Mouse (Mus musculus) cerebellum, postnatal 25 days (tissue): ENCODE measurements around the gene Wwox.

Experiments used
- DNase-seq, 2 experiments: peaks; one replicate each; pipeline ENCODE4 v3.0.0; 2021; ENCODE audit warnings: mixed read lengths in 2 of 2

Gene Wwox

DNA sequence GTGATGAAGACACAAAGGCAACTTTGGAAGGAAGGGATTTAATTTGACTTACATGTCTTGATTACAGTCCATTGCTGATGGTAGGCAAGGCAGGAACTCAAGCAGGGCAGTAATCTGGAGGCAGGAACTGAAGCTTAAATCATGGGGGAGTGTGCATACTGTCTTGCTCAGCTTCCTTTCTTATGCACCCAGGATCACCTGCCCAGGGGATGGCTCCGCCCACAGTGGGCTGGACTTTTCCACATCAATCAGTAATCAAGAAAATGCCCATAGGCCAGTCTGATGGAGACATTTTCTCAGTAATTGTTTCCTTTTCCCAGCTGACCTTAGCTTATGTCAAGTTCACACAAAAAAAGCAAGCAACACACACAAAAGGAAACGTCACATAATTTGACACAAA lies 237.5 kb downstream of the Wwox start:
- no peak for DNase-seq

DNA sequence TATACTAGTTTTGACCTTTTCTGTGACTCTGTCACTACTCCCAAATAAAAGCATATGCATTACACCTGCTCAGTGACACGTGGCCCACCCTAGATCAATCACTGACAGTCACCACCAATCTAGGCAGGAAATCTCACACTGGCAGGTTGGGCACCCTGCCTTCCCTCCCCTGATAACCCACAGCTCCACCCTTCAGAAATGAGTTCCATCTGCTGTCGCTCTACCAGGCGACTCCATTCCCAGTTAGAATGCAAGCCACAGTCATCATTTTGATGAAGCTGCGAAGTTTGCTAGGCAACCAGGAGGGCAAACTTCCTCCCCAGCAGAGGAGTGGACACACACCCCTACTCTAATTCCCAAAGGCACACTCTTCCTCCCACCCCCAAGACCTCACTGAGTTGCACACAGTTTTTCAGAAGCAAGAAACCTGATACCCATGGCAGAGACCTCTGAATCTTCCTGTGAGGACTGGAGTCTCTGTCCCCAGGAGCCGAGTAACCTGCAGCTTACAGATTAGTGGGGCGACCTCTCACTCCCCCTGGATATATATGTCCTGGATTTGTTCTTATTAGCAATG lies 238.2 kb downstream of the Wwox start:
- peak; percentile 48 to 52 for DNase-seq

GRCm38 (mm10) chr8:114679386-114680098 lies 240.1 kb downstream of the Wwox start:
- DNase-seq, result no peak

DNA sequence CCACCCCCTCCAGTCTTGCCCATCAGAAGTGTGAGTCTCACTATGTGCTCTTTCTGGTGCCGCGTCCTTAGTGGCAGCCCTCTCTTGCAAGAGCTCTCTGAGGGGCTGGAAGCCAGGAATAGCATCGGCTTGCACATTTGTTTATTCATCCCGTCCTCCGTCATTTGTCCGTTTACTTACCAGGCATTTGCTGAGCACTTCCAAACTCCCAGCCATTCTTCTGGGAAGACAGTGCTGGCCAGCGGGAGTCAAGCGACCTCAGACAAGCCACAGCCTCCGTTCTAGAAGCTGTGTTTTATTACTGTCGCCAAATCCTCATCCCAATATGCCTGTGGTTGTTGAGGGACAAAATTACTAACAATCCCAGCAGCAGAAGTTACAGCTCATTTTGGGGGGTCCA lies 241.7 kb downstream of the Wwox start:
- no peak for DNase-seq

DNA sequence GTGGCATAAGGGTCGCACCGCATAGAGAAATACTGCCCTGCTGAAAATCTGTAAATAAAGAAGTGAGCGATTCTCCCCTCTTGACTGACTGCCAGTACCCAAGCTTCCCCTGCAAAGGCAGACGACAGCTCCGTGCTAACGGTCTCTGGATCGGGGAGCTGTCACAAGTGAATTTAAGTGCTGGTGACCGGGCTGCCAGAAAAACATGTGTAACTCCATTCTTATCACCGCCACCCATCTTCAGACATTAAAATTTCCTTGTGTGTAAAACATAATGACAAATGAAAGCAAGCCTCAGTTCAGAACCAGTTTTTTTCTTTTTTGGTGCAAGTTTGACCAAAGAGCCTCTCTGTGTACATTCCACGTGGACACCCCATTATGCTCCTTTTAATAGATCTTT lies 242.7 kb downstream of the Wwox start:
- no peak for DNase-seq

- DNase-seq, result no peak
These were observed 244.7 kb downstream of the Wwox start for GRCm38 (mm10) chr8:114684046-114684702.

DNA sequence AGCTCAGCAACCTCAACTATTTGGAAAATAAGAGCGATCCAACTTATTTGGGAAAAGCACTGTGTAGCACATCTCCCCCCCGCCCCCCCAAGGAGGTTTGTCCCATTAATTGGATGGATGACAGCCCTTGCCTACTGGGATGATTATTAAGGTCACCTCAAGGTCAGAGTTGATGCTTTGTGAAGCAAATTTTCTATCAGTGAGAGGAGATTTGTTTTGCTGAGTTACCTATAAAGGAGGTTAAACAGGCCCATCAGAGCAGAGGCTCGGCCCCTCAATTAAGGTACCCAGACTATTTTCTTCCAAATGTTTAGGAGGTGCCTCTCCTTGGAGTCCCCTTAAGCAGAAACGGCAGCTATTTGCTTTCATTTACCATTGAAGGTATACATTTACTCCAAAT lies 247.0 kb downstream of the Wwox start:
- DNase-seq, result no peak

DNA sequence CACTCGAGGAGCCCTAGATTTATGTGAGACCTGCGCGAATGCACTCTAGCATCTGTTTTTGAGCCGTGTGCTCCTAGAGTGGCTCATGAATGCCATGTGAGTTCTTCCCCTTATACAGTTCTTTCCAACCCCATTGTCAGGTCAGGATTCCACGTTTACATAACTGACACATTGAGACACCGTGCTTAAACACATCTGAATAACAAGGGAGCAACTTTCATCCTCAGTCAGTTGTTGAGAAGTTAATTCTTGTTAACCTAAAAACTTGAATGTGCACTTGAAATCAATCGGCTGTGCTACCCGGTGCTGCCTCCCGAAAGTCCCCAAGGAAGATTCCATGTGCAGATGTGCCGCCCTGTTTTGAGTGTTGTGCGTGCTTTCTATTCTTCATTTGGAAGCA lies 249.3 kb downstream of the Wwox start:
- no peak for DNase-seq

DNA sequence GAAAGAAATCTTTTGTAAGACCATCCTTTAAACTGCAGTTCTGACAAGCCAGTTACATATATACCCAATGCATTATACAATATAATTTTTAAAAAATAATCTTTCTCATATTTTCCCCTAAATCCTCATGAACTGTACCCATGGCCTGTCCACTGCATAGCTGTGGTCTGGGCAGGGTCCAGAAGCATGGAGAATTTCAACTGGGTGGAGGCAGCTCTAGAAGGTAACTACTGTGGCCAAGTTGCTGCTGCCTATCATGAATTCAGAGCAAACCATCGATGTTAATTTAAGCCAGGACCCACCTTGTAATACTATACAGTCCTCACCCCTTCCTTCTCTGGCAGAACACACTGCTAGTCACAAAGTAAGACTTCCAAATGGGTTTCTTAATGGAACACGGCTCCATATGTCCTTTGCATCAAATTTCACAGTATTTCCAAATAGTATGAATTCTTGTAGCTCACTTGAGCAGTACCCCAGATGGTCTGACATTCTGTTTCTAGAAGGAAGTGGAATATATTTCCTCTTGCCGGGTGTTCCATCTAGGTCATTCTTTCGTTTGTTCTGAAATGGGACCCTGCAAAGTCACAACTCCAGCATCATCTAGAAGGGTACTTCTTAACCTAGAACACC lies 255.2 kb downstream of the Wwox start:
- DNase-seq, result no peak

- no peak for DNase-seq
These were observed 264.1 kb downstream of the Wwox start for GRCm38 (mm10) chr8:114703517-114703916.

DNA sequence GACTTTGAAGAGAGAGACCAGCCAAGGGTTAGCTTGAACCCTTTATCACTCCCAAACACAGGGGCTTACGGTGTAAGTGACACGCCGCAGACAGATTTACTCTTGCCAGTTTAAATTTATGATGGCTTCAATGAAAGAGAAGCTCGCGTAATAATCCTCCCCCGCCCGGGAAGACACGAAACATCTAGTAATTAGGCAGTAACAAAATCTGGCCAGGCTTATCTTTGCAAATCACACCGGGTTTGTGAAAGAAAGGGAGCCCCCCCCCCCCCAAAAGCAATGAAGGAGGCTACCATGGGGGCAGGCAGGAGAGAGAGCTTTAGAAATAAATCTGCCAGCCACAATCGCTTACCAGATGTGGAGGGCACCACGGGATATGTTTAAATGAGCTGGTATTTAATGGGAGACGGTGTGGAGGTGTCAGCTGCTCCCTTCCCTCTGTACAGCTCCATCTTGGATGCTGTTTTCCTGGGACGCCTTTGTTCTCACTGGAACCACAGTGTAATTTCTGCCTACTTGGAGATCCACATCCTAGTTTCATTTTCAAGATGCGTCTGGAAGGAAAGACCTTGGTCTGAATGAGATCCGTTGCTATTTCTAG lies 268.2 kb downstream of the Wwox start:
- no peak for DNase-seq

DNA sequence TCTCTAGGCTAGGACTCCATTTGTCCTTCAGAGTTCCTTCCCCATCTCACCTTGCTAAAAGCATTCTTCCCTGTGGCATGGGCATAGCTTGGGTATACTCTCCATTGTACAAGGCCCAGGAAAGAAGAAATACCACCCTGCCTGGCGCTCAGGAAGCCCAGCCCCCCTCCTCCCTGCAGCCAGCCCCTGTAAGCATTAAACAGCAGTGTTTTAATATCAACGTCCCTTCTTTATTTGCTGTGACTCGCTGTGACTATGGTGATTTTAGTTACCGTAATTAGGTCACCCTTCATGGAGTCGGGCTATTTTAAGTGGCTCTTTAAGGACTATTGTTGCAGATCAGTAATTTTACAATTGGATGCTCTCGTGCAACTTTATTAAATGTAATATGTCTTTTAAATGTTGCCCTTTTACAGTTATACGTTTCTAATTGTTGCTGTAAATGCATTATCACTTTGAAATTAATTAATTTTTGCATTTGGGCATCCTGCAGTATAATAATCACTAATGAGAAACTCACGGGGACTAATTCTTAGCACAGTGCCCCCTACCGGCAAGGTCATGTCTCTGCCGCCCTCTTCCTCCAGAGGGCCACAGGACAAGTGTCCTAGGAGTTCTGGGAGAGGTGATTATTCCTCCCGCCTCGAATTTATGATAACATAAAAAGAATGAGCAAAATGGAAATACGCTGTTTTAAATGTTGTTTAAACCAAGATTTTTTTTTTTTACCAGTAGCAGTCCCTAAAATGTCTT lies 276.0 kb downstream of the Wwox start:
- DNase-seq, result peak; percentile 23 to 63

DNA sequence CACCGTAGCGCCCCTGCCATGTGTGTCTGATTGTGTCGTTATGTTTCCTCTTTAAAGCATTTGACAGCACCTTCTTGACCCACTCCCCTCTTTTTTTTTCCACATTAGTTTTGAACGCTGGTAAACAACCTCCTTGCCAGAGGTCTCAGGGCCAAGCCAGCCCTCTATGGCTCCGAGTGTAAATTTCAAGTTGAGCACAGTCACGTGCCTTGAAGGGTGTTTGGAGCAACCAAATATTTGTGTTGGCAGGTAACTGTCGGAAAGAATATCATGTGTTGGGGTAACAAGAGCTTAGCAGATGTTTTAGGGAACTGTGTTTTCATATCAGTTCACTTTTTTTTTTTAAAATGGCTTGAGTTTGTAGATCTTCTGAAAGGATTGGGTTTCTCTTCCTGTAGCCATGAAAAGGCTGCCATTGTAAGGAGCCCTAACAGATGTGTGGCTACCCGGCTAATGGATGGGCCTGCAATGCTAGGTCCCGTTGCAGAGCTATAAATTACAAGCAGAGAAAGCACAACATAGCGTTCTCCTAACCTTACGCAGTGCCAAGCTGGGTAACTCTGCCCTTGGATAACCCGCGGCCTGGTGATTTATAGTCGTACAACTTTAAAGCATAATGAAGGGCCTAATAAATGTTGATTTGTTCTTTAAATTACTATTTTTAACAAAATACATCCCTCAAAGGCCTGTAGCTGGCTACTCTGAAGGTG lies 277.2 kb downstream of the Wwox start:
- no peak for DNase-seq

DNA sequence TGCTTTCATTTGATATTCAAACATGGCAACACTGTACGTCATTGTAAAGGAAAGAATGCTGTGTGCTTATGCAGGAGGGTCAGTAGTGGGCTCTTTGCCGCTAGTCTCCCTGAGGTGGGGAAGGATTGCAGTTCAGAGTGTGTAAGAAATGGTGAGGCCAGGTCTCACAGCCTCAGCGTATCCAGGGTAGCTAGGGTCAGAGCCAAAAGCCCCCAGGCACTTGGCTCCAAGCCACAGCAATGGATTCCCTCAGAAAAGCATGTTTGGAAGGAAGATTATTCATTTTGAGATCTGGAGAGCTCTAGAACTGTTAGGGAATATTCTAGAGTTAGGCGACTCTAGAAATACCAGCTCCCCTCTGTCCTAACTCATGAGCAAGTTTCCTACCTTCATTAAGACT lies 279.4 kb downstream of the Wwox start:
- no peak for DNase-seq

DNA sequence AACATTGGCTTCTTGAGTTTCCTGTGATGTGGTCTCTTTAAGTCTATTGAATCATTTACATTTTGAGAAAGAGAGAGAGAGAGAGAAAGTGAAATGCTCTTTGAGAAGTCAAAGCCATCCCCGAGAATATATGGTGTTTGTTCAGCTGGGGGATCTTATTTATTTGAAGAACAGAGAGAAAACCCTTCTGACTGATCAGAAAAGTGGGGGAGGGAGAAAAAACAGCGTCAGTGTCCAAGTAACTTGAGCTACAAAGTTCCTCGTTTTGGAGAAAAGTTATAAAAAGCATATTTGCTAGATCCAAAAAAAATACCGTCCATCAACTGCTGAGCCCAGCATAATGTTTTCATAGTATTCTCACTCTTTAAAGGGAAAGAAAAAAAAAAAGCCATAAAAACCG lies 283.2 kb downstream of the Wwox start:
- DNase-seq, result no peak

- peak; percentile 25 to 45 for DNase-seq
These were observed 292.0 kb downstream of the Wwox start for GRCm38 (mm10) chr8:114731260-114732140.

DNA sequence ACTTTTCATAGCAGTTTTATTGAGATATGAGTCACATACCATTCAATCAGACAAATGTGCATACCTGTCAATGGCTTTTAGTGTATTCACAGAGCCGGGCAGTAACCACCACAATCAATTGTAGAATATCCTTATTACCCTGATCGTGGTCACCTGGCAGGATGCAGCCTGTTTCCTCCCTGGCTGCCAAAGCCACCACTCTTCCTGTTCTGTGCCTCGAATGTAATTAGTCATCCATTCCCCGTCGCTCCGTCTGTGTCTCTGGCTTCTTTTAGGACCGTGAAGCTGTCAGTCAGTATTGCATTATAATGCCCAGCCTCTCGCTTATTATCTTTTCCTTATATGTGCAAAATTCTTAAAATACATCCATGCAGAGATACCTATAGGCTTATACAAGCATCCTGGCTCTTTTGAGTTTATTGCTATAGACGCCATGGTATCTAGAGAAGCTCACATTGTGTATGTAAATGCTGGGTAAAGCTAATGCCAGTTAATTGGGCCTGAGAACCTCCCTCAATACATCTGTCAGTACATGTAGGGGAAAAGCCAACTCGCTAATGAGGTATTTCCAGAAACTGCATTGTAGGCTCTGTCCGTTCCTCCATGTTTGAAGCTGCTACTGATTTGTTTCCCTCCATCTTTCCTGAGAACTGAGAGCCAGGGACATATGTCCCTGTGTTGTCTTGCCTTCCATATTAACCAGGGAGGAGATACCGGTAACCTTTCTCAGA lies 303.9 kb downstream of the Wwox start:
- no peak for DNase-seq

DNA sequence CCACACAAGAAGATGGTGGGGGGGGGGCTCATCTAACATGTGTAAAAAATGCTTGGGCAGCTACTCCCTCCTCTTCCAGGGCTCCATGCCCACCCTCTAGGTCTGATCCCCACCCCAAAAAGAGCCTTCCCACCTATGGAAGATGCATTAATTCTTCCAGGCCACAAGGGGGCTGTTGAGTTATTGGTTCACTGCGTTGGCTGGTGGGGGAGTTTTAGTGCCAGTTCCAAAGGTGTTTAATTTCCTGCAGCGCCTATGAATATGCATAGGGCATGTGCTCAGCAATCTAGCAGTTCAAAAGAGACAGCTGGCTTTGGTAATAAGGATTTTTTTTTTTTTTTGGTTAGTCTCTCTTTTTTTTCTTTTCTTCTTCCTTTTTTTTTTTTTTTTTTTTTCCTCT lies 306.9 kb downstream of the Wwox start:
- no peak for DNase-seq

GRCm38 (mm10) chr8:114751376-114752135 lies 312.1 kb downstream of the Wwox start:
- no peak for DNase-seq
